Mouse (Mus musculus) naive thymus-derived CD4-positive, alpha-beta T cell, adult 2 months (primary cell): ENCODE measurements around the gene Bpi.
A peak's percentile ranks its signal among the peaks of the same experiment; 100 is the strongest.

ENCODE experiments used
- DNase-seq: peaks from one replicate; pipeline ENCODE4 v3.0.0-alpha.2; 2011; ENCODE audit warnings: low read depth

Gene Bpi

GRCm38 (mm10) chr2:158285655-158286054 is 27.8 kb downstream of the Bpi start:
- no peak for DNase-seq

GRCm38 (mm10) chr2:158295700-158296099 is 37.8 kb downstream of the Bpi start:
- DNase-seq: no peak

GRCm38 (mm10) chr2:158299203-158299602 is 41.3 kb downstream of the Bpi start:
- DNase-seq: no peak

GRCm38 (mm10) chr2:158299731-158300130 is 41.8 kb downstream of the Bpi start:
- DNase-seq: no peak

- no peak for DNase-seq
Measured at GRCm38 (mm10) chr2:158302807-158303206, 44.9 kb downstream of the Bpi start.

- no peak for DNase-seq
Measured at GRCm38 (mm10) chr2:158305948-158306695, 48.2 kb downstream of the Bpi start, which contains the start of gene Lbp. Gene Lbp (plus strand): TSS chr2:158306493.

GRCm38 (mm10) chr2:158306696-158307049 is 48.8 kb downstream of the Bpi start:
- no peak for DNase-seq

GRCm38 (mm10) chr2:158308276-158308675 is 50.4 kb downstream of the Bpi start:
- DNase-seq: no peak

- peak; percentile 73 for DNase-seq
Measured at GRCm38 (mm10) chr2:158313089-158313488, 55.2 kb downstream of the Bpi start.

GRCm38 (mm10) chr2:158316371-158316770 is 58.5 kb downstream of the Bpi start:
- DNase-seq: peak; percentile 72

GRCm38 (mm10) chr2:158317026-158317425 is 59.1 kb downstream of the Bpi start:
- DNase-seq: peak; percentile 72

- DNase-seq: no peak
Measured at GRCm38 (mm10) chr2:158321596-158321995, 63.7 kb downstream of the Bpi start.

- peak; percentile 89 for DNase-seq
Measured at GRCm38 (mm10) chr2:158322845-158323244, 65.0 kb downstream of the Bpi start.

GRCm38 (mm10) chr2:158324531-158325190 is 66.8 kb downstream of the Bpi start:
- no peak for DNase-seq

- no peak for DNase-seq
Measured at GRCm38 (mm10) chr2:158325609-158326008, 67.7 kb downstream of the Bpi start.
